Mouse (Mus musculus): ENCODE results near the gene BC016579.
A peak's percentile ranks its signal among the peaks of the same experiment; 100 is the strongest.

The BC016579 gene

GRCm38 (mm10) chr16:45643944-45644343 is 9.9 kb downstream of the BC016579 start:
- no peak for DNase-seq (ENCODE audit: low read depth, low spot score)

- DNase-seq (ENCODE audit: low read depth, low spot score): no peak
Measured at GRCm38 (mm10) chr16:45641301-45641700, 12.6 kb downstream of the BC016579 start.

- DNase-seq (ENCODE audit: low read depth, low spot score): no peak
Measured at GRCm38 (mm10) chr16:45640070-45640762, 13.7 kb downstream of the BC016579 start.

GRCm38 (mm10) chr16:45635826-45636225 is 18.0 kb downstream of the BC016579 start:
- no peak for DNase-seq (ENCODE audit: low read depth, low spot score)

GRCm38 (mm10) chr16:45632420-45632819 is 21.4 kb downstream of the BC016579 start:
- DNase-seq (ENCODE audit: low read depth, low spot score): no peak

GRCm38 (mm10) chr16:45630347-45630960 is 23.4 kb downstream of the BC016579 start:
- DNase-seq (ENCODE audit: low read depth, low spot score): peak; percentile 50

GRCm38 (mm10) chr16:45629497-45630105 is 24.3 kb downstream of the BC016579 start:
- no peak for DNase-seq (ENCODE audit: low read depth, low spot score)

- DNase-seq (ENCODE audit: low read depth, low spot score): no peak
Measured at GRCm38 (mm10) chr16:45625342-45625741, 28.5 kb downstream of the BC016579 start.

GRCm38 (mm10) chr16:45624791-45625190 is 29.1 kb downstream of the BC016579 start:
- no peak for DNase-seq (ENCODE audit: low read depth, low spot score)

- no peak for DNase-seq (ENCODE audit: low read depth, low spot score)
Measured at GRCm38 (mm10) chr16:45623230-45623629, 30.6 kb downstream of the BC016579 start.

- DNase-seq (ENCODE audit: low read depth, low spot score): no peak
Measured at GRCm38 (mm10) chr16:45619751-45620375, 34.0 kb downstream of the BC016579 start.

- DNase-seq (ENCODE audit: low read depth, low spot score): no peak
Measured at GRCm38 (mm10) chr16:45615944-45616343, 37.9 kb downstream of the BC016579 start.

- no peak for DNase-seq (ENCODE audit: low read depth, low spot score)
Measured at GRCm38 (mm10) chr16:45613247-45613646, 40.6 kb downstream of the BC016579 start.

- DNase-seq (ENCODE audit: low read depth, low spot score): no peak
Measured at GRCm38 (mm10) chr16:45610267-45610666, 43.6 kb downstream of the BC016579 start, which contains the start of gene Gcsam. Gene Gcsam, plus strand, starts transcription at chr16:45610380.

- DNase-seq (ENCODE audit: low read depth, low spot score): peak; percentile 25
Measured at GRCm38 (mm10) chr16:45609300-45609699, 44.6 kb downstream of the BC016579 start.

- DNase-seq (ENCODE audit: low read depth, low spot score): peak; percentile 6
Measured at GRCm38 (mm10) chr16:45608481-45608954, 45.4 kb downstream of the BC016579 start.

GRCm38 (mm10) chr16:45595494-45595893 is 58.4 kb downstream of the BC016579 start:
- no peak for DNase-seq (ENCODE audit: low read depth, low spot score)

GRCm38 (mm10) chr16:45593656-45594055 is 60.2 kb downstream of the BC016579 start:
- DNase-seq (ENCODE audit: low read depth, low spot score): no peak

GRCm38 (mm10) chr16:45582512-45582911 is 71.4 kb downstream of the BC016579 start:
- DNase-seq (ENCODE audit: low read depth, low spot score): peak; percentile 9

- no peak for DNase-seq (ENCODE audit: low read depth, low spot score)
Measured at GRCm38 (mm10) chr16:45579883-45580282, 74.0 kb downstream of the BC016579 start.
